Mouse (Mus musculus): ENCODE measurements at regions not wholly inside any gene's neighbourhood (a gene's known extent, or its start where the extent isn't known, plus 50 kb on each side); places are given as distances from the start of the nearest gene placed in this dataset.

DNA sequence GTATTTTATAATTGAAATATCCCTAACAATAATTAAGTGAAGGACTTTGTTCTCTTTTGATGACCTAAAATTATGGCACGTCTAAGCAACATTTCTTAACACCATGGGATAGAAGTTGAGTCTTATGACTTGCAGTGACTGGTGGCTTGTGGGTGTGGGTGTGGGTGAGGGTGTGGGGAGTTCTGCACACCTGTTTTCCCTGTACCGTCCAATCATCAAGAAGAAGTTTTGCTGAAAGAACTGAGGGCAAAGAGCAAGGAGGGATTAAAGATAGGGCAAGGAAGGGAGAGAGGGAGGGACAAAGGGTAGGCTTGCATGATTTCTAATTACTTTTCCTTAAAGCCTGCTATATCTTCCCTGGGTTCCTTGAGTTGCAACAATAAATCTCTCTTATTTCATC is 278.5 kb upstream of the Slc30a5 start:
- no peak for ATAC-seq (replicated peaks; ENCODE audit: insufficient number of reproducible peaks, low FRiP score, low TSS enrichment, poor library complexity, severe bottlenecking)

DNA sequence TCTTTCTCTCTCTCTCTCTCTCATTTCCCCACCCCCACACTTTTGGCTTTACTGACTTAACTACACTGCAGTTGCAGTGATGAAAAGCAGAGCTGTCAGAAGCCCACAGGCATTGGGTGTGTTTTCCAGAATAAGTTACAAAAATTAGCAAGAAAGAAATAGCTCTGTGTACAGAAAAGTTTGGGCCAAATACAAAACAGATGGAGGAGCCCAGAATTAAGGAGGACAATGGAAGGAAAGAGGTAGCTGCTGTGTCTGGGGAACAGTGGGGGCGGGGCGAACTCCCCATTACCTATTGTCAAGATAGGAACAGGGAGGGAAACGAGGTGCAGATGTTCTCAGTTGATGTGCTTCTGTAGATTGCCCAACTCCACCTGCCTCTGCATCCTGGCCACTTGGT is 267.4 kb upstream of the Slc30a5 start:
- no peak for ATAC-seq (replicated peaks; ENCODE audit: insufficient number of reproducible peaks, low FRiP score, low TSS enrichment, poor library complexity, severe bottlenecking)

- no peak for ATAC-seq (replicated peaks; ENCODE audit: insufficient number of reproducible peaks, low FRiP score, low TSS enrichment, poor library complexity, severe bottlenecking)
These were observed 263.6 kb upstream of the Slc30a5 start for GRCm38 (mm10) chr13:101096856-101097255.

- ATAC-seq (replicated peaks; ENCODE audit: insufficient number of reproducible peaks, low FRiP score, low TSS enrichment, poor library complexity, severe bottlenecking): no peak
These were observed 263.0 kb upstream of the Slc30a5 start for GRCm38 (mm10) chr13:101096221-101096620.

- ATAC-seq (replicated peaks; ENCODE audit: insufficient number of reproducible peaks, low FRiP score, low TSS enrichment, poor library complexity, severe bottlenecking): no peak
These were observed 262.0 kb upstream of the Slc30a5 start for GRCm38 (mm10) chr13:101095057-101095831.

DNA sequence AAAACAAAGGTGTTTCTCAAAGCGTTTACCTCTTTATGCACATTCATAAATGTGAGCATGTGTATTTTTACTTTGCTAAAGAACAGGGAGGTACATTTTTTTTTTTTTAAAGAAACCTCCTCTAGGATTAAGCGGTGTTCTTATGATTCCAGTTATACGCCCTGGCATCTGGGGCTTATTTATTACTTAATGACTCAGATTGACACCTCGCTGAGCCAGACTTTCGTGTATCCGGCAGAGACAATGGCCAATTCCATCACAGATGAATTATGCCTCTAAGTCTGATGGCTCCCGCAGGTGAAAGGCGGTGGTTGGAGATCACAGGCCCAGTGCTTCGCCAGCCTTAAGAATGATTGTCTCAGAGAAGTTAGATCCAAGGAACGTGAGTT is 259.5 kb upstream of the Slc30a5 start:
- ATAC-seq (replicated peaks; ENCODE audit: insufficient number of reproducible peaks, low FRiP score, low TSS enrichment, poor library complexity, severe bottlenecking): no peak

DNA sequence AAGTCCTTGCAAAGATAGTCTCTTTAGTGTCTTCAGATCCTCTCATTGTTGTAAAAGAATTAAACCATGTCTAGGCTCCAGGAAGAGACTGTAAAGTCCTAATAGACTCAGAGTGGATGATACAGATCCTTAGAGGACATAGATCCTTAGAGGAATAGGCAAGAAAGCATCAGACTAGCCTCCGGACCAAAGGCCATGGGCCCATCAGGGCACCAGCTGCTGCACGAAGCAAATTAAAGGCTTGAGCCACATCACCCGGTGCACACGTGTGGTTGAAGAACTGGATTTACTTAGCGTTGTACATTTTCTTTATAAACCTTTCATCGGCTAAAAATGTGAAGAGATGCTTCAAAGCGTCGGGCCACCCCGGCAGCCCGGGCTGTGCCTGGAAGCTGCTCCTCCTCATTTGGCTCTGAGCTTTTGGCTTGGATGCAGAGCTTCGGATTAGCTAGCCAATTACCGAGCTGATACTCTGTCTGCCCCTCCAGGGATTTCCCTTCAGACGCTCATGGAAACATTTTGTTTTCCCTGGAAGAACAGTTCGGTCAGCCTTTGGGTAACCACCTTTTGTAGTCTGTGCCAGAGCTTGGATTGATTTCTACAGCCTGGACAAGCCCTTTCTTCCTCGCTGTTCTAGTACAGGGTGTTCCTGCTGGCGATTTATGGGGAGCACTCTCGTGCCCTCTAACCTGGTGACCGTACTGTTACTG is 259.0 kb upstream of the Slc30a5 start:
- no peak for ATAC-seq (replicated peaks; ENCODE audit: insufficient number of reproducible peaks, low FRiP score, low TSS enrichment, poor library complexity, severe bottlenecking)

DNA sequence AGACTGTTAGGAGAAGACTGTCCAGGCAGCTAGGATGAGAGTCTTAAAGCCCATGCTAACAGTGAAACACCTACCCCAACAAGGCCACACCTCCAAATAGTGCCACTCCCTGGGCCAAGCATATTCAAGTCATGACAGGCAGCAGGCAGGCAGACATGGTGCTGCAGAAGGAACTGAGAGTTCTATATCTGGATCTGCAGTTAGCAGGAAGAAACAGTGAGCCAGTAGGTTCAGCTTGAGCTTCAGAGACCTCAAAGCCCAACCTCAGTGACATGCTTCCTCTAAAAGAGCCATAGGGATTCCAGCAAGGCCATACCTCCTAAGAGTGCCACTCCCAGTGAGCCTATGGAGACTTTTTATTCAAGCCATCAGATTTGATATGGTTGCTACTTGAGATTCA is 252.0 kb upstream of the Slc30a5 start:
- no peak for ATAC-seq (replicated peaks; ENCODE audit: insufficient number of reproducible peaks, low FRiP score, low TSS enrichment, poor library complexity, severe bottlenecking)

- no peak for ATAC-seq (replicated peaks; ENCODE audit: insufficient number of reproducible peaks, low FRiP score, low TSS enrichment, poor library complexity, severe bottlenecking)
These were observed 251.0 kb upstream of the Slc30a5 start for GRCm38 (mm10) chr13:101084193-101084592.

DNA sequence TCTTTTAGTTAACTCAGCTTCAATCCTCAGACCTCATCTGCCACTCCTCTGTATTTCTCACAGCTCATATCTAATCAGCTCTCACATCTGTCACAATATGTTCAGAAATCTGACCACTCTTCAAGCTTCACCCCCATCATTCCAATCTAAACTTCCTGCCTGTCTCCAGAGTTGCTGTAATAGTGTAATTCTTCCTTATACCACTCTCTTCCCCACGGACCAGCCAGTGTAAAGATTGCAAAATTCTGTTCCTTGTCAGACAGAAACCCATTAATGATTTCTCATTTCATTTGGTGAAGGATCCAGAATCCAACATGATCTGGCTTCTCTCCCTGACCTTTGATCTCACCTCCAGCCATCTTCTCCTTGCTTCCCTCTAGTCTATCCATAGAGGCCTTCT is 250.2 kb upstream of the Slc30a5 start:
- ATAC-seq (replicated peaks; ENCODE audit: insufficient number of reproducible peaks, low FRiP score, low TSS enrichment, poor library complexity, severe bottlenecking): no peak

- ATAC-seq (replicated peaks; ENCODE audit: insufficient number of reproducible peaks, low FRiP score, low TSS enrichment, poor library complexity, severe bottlenecking): no peak
These were observed 235.3 kb upstream of the Slc30a5 start for GRCm38 (mm10) chr13:101068489-101068888.

DNA sequence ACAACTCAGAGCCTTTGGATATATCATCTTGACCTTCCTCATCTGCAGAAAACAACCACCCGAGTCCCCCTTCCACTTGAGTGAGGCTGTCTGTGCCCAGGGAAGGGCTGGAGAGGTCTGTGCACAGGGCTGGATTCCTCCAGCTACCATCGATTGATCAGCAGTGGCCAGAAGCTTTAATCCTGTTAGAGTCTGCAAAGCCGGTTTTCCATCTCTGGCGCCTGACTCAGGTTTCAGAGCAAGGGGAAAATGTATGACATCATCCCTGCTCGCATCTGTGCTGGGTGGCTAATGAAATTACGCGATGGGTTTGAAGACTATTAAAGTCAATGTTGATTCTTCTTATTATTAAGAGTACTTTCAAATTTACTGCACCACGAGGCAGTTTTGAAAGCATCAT is 229.4 kb upstream of the Slc30a5 start:
- ATAC-seq (replicated peaks; ENCODE audit: insufficient number of reproducible peaks, low FRiP score, low TSS enrichment, poor library complexity, severe bottlenecking): no peak

- ATAC-seq (replicated peaks; ENCODE audit: insufficient number of reproducible peaks, low FRiP score, low TSS enrichment, poor library complexity, severe bottlenecking): no peak
These were observed 228.3 kb upstream of the Slc30a5 start for GRCm38 (mm10) chr13:101061233-101062144.

DNA sequence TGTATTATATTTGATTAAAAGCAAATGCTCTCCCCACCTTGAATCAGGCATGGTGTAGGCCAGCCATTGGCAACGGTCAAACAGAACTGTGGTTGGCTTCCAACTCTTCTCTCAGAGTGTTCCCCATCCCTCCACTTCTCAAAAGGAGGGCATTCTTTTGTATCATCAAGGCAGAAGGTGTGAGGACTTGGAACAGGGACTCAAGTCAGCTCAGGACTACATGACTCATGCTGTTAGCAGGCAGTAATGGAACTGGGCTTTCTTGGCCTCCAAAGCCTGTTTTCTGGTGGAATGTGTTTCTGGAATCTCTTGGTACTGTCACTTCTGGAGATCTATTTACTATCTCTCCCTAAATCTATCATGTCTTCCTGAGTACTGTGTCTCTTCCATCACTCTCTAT is 216.3 kb upstream of the Slc30a5 start:
- no peak for ATAC-seq (replicated peaks; ENCODE audit: insufficient number of reproducible peaks, low FRiP score, low TSS enrichment, poor library complexity, severe bottlenecking)

- ATAC-seq (replicated peaks; ENCODE audit: insufficient number of reproducible peaks, low FRiP score, low TSS enrichment, poor library complexity, severe bottlenecking): no peak
These were observed 199.4 kb upstream of the Slc30a5 start for GRCm38 (mm10) chr13:101032594-101032993.

- no peak for ATAC-seq (replicated peaks; ENCODE audit: insufficient number of reproducible peaks, low FRiP score, low TSS enrichment, poor library complexity, severe bottlenecking)
These were observed 192.8 kb upstream of the Slc30a5 start for GRCm38 (mm10) chr13:101026043-101026442.

DNA sequence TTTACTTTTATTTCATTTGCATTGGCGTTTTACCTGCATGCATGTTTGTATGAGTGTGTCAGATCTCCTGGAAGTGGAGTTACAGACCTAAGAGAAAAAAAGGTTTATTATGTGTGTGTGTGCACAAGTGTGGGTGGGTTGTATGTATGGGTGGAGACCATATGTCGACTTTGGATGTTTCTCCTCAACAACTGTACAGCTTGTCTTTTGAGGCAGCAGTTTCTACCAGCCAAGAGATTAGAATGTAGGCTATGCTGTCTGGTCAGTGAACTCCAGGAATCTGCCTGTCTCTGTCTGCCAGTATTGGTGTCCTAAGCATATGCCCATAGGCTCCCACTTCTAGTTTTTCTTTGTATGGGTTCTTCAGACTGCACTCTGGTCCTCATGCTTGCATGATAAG is 192.3 kb upstream of the Slc30a5 start:
- ATAC-seq (replicated peaks; ENCODE audit: insufficient number of reproducible peaks, low FRiP score, low TSS enrichment, poor library complexity, severe bottlenecking): no peak

DNA sequence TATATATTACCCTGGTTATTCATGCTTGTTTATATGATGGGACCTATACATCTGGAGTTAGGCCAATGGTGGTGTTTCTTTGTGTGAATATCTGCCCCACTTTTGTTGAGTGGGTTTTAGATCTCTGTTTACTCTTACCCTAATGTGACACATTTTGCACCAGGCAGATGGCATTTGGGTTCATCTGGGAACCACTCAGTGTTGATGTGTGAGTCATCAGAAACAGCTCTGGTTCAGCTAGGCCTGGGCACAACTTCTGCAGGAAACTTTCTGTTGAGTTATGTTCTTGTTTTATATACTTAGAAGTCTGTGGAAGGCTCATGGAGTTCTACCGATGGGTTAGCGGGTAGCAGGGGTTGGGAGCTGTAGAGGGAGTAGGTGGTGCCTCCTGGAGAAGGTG is 191.7 kb upstream of the Slc30a5 start:
- ATAC-seq (replicated peaks; ENCODE audit: insufficient number of reproducible peaks, low FRiP score, low TSS enrichment, poor library complexity, severe bottlenecking): no peak

GRCm38 (mm10) chr13:101019272-101019676 is 186.0 kb upstream of the Slc30a5 start:
- no peak for ATAC-seq (replicated peaks; ENCODE audit: insufficient number of reproducible peaks, low FRiP score, low TSS enrichment, poor library complexity, severe bottlenecking)

All from monocyte, adult 5-6 weeks (primary cell).